Comparison of ENCODE assay signal across 8 mouse cellular contexts in the genomic region with DNA sequence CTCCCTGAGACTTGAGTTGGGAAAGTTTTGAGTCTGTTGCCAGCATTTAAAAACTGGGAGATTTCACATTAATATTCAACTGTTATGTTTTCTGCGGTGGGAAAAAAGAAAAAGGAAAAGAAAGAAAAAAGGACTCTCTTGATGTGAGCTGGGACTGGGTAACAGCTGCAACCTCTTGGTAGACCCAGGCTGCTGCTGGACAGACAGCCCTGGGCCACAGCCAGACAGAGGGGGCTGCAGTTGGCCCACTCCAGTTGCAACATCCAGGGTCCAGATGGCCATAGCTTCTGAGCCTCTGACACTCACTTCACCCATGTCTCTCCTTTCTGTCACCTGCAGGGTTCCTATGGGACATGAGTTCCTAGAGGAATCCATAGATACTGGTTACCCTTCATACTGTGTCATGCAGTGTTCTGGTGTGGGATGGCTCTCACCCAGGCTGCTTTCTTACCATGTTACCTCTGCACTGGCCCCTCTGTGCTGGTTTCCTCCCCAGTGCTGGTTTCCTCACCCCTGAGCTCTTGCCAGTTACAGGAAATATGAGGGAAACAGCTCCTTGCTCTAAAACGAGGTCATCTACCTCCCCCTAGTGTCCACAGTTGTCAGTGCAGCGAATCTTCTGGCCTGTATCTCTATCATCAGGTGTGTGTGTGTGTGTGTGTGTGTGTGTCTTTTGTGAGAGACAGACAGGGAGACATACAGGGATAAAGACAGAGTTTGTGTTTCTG. TPM values are rescaled to one million over a fixed set of nuclear protein-coding genes. Genes with fewer than 3 reads are reported as not detected.
A peak's percentile ranks its signal among the peaks of the same experiment; 100 is the strongest.
DNase-seq lines count a peak whose midpoint lies in the region; ATAC-seq and TF ChIP-seq lines count a peak whose summit lies in the region.

No protein-coding gene starts in this region.

- no peak overlapping the region for H3K4me2 ChIP-seq in forebrain, embryonic 11.5 days (ENCODE audit: low read depth, low read length, severe bottlenecking)
- peak overlapping the region; percentile 61 for H3K4me2 ChIP-seq in heart, postnatal 0 days (ENCODE audit: low read depth, low read length)
- H3K4me2 ChIP-seq in liver, embryonic 14.5 days (ENCODE audit: low read depth) = peak overlapping the region; percentile 89
- no peak overlapping the region; the same call in 1 of the 2 replicates for H3K4me2 ChIP-seq in neural tube, embryonic 11.5 days (ENCODE audit: low read depth)

- TF ChIP-seq CTCF in heart, postnatal 0 days (IDR thresholded peaks at IDR 0.05; ENCODE audit: low read depth) = peak; percentile 98
- TF ChIP-seq CTCF in liver, embryonic 14.5 days (IDR thresholded peaks at IDR 0.05; ENCODE audit: low read depth) = peak; percentile 97
- peak; percentile 45; the same call in 1 of the 2 replicates for TF ChIP-seq CTCF in testis, adult 2 months (IDR thresholded peaks at IDR 0.05; ENCODE audit: control insufficient read depth, insufficient read depth, insufficient replicate concordance, low read depth, low read length)

- H3K27me3 ChIP-seq in forebrain, embryonic 11.5 days (ENCODE audit: control insufficient read depth, insufficient read depth, low read length) = peaks cover 2% of the 10 kb centered on the region; the same call in 1 of the 2 replicates
- 0 out of 2 replicates have a peak, but pooled peaks cover 2% of the 10 kb centered on the region for H3K27me3 ChIP-seq in heart, postnatal 0 days (ENCODE audit: control insufficient read depth, insufficient read depth, low read length)
- no peaks in the 10 kb centered on the region for H3K27me3 ChIP-seq in liver, embryonic 14.5 days (ENCODE audit: control insufficient read depth, insufficient read depth, low read length)
- H3K27me3 ChIP-seq in neural tube, embryonic 11.5 days (ENCODE audit: control insufficient read depth, insufficient read depth, low read length) = no peaks in the 10 kb centered on the region; the same call in 1 of the 2 replicates
- no peaks in the 10 kb centered on the region for H3K27me3 ChIP-seq in testis, adult 2 months (ENCODE audit: control insufficient read depth, insufficient read depth, low read length)

- no peak overlapping the region for H3K4me3 ChIP-seq in forebrain, embryonic 11.5 days (ENCODE audit: low read depth, low read length)
- H3K4me3 ChIP-seq in heart, postnatal 0 days (ENCODE audit: low read depth, low read length) = no peak overlapping the region
- no peak overlapping the region; a peak in 1 of 4 replicates for H3K4me3 ChIP-seq in liver, embryonic 14.5 days (ENCODE audit: insufficient read depth in 1 of 2, low read depth in 2 of 2, low read length in 2 of 2)
- H3K4me3 ChIP-seq in neural tube, embryonic 11.5 days (ENCODE audit: low read depth, low read length) = no peak overlapping the region
- H3K4me3 ChIP-seq in testis, adult 2 months (ENCODE audit: control insufficient read depth, low read depth, low read length) = no peak overlapping the region

- WGBS in forebrain, embryonic 11.5 days = 12% methylated on average over 3 of the region's 3 CpGs
- 15% methylated on average over 3 of the region's 3 CpGs for WGBS in heart, postnatal 0 days
- WGBS in liver, embryonic 14.5 days (ENCODE audit: insufficient replicate concordance) = 15% methylated on average over 3 of the region's 3 CpGs
- WGBS in neural tube, embryonic 11.5 days = 17% methylated on average over 3 of the region's 3 CpGs

- no peaks in the 10 kb centered on the region for H3K36me3 ChIP-seq in forebrain, embryonic 11.5 days (ENCODE audit: control insufficient read depth, insufficient read depth, low read length)
- no peaks in the 10 kb centered on the region for H3K36me3 ChIP-seq in heart, postnatal 0 days (replicated peaks; ENCODE audit: control insufficient read depth, insufficient read depth, low read length)
- no peaks in the 10 kb centered on the region for H3K36me3 ChIP-seq in liver, embryonic 14.5 days (replicated peaks; ENCODE audit: control insufficient read depth, insufficient read depth, low read depth)
- no peaks in the 10 kb centered on the region for H3K36me3 ChIP-seq in neural tube, embryonic 11.5 days (ENCODE audit: control insufficient read depth, insufficient read depth, low read length)
- no peaks in the 10 kb centered on the region for H3K36me3 ChIP-seq in testis, adult 2 months (ENCODE audit: control insufficient read depth, insufficient read depth, low read length)

- no peak overlapping the region for H3K27ac ChIP-seq in forebrain, embryonic 11.5 days (ENCODE audit: low read depth, low read length)
- H3K27ac ChIP-seq in heart, postnatal 0 days (ENCODE audit: low read depth) = no peak overlapping the region
- peak overlapping the region; percentile 51; the same call in 1 of the 2 replicates for H3K27ac ChIP-seq in liver, embryonic 14.5 days
- H3K27ac ChIP-seq in neural tube, embryonic 11.5 days (ENCODE audit: low read depth, low read length) = no peak overlapping the region
- H3K27ac ChIP-seq in testis, adult 2 months (ENCODE audit: control insufficient read depth, insufficient read depth, low read depth, low read length) = no peak overlapping the region

- 0 out of 2 replicates have a peak, but pooled peaks cover 5% of the 10 kb centered on the region for H3K4me1 ChIP-seq in forebrain, embryonic 11.5 days (replicated peaks; ENCODE audit: control insufficient read depth, insufficient read depth, low read length)
- H3K4me1 ChIP-seq in heart, postnatal 0 days (ENCODE audit: control insufficient read depth, insufficient read depth) = 0 out of 2 replicates have a peak, but pooled peaks cover 2% of the 10 kb centered on the region
- H3K4me1 ChIP-seq in liver, embryonic 14.5 days (replicated peaks; ENCODE audit: control insufficient read depth in 2 of 2, insufficient read depth in 2 of 2, low read length in 1 of 2) = peaks cover 25 to 27% of the 10 kb centered on the region in 2 experiments
- peaks cover 6% of the 10 kb centered on the region for H3K4me1 ChIP-seq in neural tube, embryonic 11.5 days (ENCODE audit: control insufficient read depth, insufficient read depth, low read length)
- peaks cover 12% of the 10 kb centered on the region for H3K4me1 ChIP-seq in testis, adult 2 months (ENCODE audit: control insufficient read depth, insufficient read depth, low read length)

- no peak overlapping the region for H3K9ac ChIP-seq in forebrain, embryonic 11.5 days (ENCODE audit: low read length)
- no peak overlapping the region for H3K9ac ChIP-seq in heart, postnatal 0 days (replicated peaks; ENCODE audit: low read depth, low read length)
- H3K9ac ChIP-seq in liver, embryonic 14.5 days (replicated peaks) = peak overlapping the region; percentile 73; the same call in 1 of the 2 replicates
- H3K9ac ChIP-seq in neural tube, embryonic 11.5 days (ENCODE audit: low read length) = no peak overlapping the region

- peak; percentile 47 for ATAC-seq in forebrain, embryonic 11.5 days (replicated peaks; ENCODE audit: low FRiP score)
- ATAC-seq in heart, postnatal 0 days (ENCODE audit: insufficient read depth, low read depth) = 0 out of 2 replicates have a peak, but pooled peaks have one; percentile 32
- ATAC-seq in liver, embryonic 14.5 days (ENCODE audit: insufficient read depth) = peak; percentile 22
- ATAC-seq in neural tube, embryonic 11.5 days (ENCODE audit: insufficient read depth, low FRiP score, low TSS enrichment) = peak; percentile 5; the same call in 1 of the 2 replicates

- peak; percentile 85 to 91 for DNase-seq in CD8-positive naive resting alpha-beta T cell, adult 2 months (ENCODE audit: low read depth in 2 of 2, low spot score in 2 of 2)
- peak; percentile 78 for DNase-seq in c-Kit-positive CD71-positive TER-119-negative erythroid progenitor cells, embryonic 14.5 days (ENCODE audit: low read depth)
- peak; percentile 88 for DNase-seq in forebrain, embryonic 11.5 days (ENCODE audit: low spot score)
- peak; percentile 73 for DNase-seq in heart, postnatal 0 days (ENCODE audit: low spot score)
- DNase-seq in kidney, postnatal 36 days = peak; percentile 82 to 90
- DNase-seq in liver, embryonic 14.5 days (ENCODE audit: low read depth in 3 of 3, low spot score in 3 of 3) = peak; percentile 71 to 76 (median 73)
- DNase-seq in neural tube, embryonic 11.5 days (ENCODE audit: low spot score) = peak; percentile 78

- no peak for TF ChIP-seq EP300 in heart, postnatal 0 days (IDR thresholded peaks at IDR 0.05; ENCODE audit: low read depth)
- TF ChIP-seq EP300 in liver, embryonic 14.5 days (IDR thresholded peaks at IDR 0.05; ENCODE audit: low read depth) = no peak

- no peak for TF ChIP-seq POLR2A in testis, adult 2 months (IDR thresholded peaks at IDR 0.05; ENCODE audit: control insufficient read depth, low read depth, low read length)

- no peaks in the 10 kb centered on the region for H3K9me3 ChIP-seq in forebrain, embryonic 11.5 days (ENCODE audit: control insufficient read depth, low read length)
- H3K9me3 ChIP-seq in heart, postnatal 0 days (replicated peaks; ENCODE audit: control insufficient read depth, low read length) = no peaks in the 10 kb centered on the region
- no peaks in the 10 kb centered on the region for H3K9me3 ChIP-seq in liver, embryonic 14.5 days (ENCODE audit: control insufficient read depth, low read length)
- H3K9me3 ChIP-seq in neural tube, embryonic 11.5 days (ENCODE audit: control insufficient read depth, low read length) = no peaks in the 10 kb centered on the region

RNA-seq across cellular contexts. Expression of gene Cd82, which starts 8.1 kb away (rescaled TPM):
- polyA plus RNA-seq in forebrain, embryonic 11.5 days (2014; fragmentation: Nextera tagmentation; extraction: Ambion mirVana) = 4.5 and 5.2 TPM in 2 replicates
- 14.8 and 15.0 TPM in 2 replicates for total RNA-seq in heart, postnatal 0 days (2014; rRNA removed; ENCODE audit: low replicate concordance)
- polyA plus RNA-seq in heart, postnatal 0 days (2015; fragmentation: Nextera tagmentation; extraction: Ambion mirVana) = 15.4 and 17.1 TPM in 2 replicates
- 61.6 and 72.2 TPM in 2 replicates for polyA plus RNA-seq in liver, embryonic 14.5 days (2012; rRNA removed)
- polyA plus RNA-seq in liver, embryonic 14.5 days (2014; fragmentation: Nextera tagmentation; extraction: Ambion mirVana) = 58.6 and 63.1 TPM in 2 replicates
- polyA plus RNA-seq in neural tube, embryonic 11.5 days (2014; fragmentation: Nextera tagmentation; extraction: Ambion mirVana) = 5.4 and 7.3 TPM in 2 replicates
- 29.9 and 31.7 TPM in 2 replicates for polyA plus RNA-seq in testis, adult 2 months (2012; rRNA removed)

Comparison
In these comparisons a context has a peak if more than half of its experiments do, and no peak if none do; other contexts are left out.
1. H3K4me2 ChIP-seq: peak in heart, postnatal 0 days (single experiment) and liver, embryonic 14.5 days (single experiment); none in forebrain, embryonic 11.5 days (single experiment) and neural tube, embryonic 11.5 days (single experiment).
2. CTCF ChIP-seq: peak in every context shown above with its lines; median percentile 98 in heart, postnatal 0 days; 97 in liver, embryonic 14.5 days; 45 in testis, adult 2 months.
3. Peak in every context shown above with its lines, with median percentiles within 50 percentile points of each other: DNase-seq and ATAC-seq.